Mouse (Mus musculus): ENCODE data around the gene Tmem9b. TPM values are rescaled to one million over a fixed set of nuclear protein-coding genes. Genes with fewer than 3 reads are reported as not detected.

Gene Tmem9b
- polyA plus RNA-seq, 1 experiment from 2014 or later = 28.1 TPM

- Histone ChIP-seq H3K27ac (ENCODE audit: low read length) (no peak within 1 kb of the TSS), H3K27me3 (ENCODE audit: control insufficient read depth, insufficient read depth, low read depth, low read length) (peaks cover 49% of the 10 kb centered on the region), H3K4me3 (ENCODE audit: low read depth, low read length) (peak within 1 kb of the TSS; percentile 50), H3K9me3 (replicated peaks; ENCODE audit: control insufficient read depth, low read length) (no peaks in the 10 kb centered on the region), H3K9ac (ENCODE audit: low read depth, low read length) (peak within 1 kb of the TSS; percentile 16; the same call in 1 of the 2 replicates), H3K4me1 (ENCODE audit: control insufficient read depth, low read depth, low read length) (peaks cover 13% of the 10 kb centered on the region), H3K36me3 (ENCODE audit: control insufficient read depth, insufficient read depth) (no peaks in the 10 kb centered on the region), H3K4me2 (ENCODE audit: low read depth, low read length) (peak within 1 kb of the TSS; percentile 74)
- WGBS (ENCODE audit: insufficient replicate concordance) = 3% methylated on average over 52 of the region's 52 CpGs
- peak; percentile 82 for ATAC-seq (ENCODE audit: low read depth)
These were observed 29.0 kb upstream of the Tmem9b start, which contains the start of gene Nrip3 for GRCm38 (mm10) chr7:109781470-109782203. TSS of gene Nrip3 (minus strand) at chr7:109782025.

GRCm38 (mm10) chr7:109781087-109781469 is 28.4 kb upstream of the Tmem9b start:
- Histone ChIP-seq H3K4me3 (ENCODE audit: low read depth, low read length) (peak overlapping the region; percentile 50), H3K9ac (ENCODE audit: low read depth, low read length) (peak overlapping the region; percentile 16; the same call in 1 of the 2 replicates), H3K4me2 (ENCODE audit: low read depth, low read length) (peak overlapping the region; percentile 74), H3K27me3 (ENCODE audit: control insufficient read depth, insufficient read depth, low read depth, low read length) (peaks cover 49% of the 10 kb centered on the region), H3K27ac (ENCODE audit: low read length) (no peak overlapping the region), H3K36me3 (ENCODE audit: control insufficient read depth, insufficient read depth) (no peaks in the 10 kb centered on the region), H3K4me1 (ENCODE audit: control insufficient read depth, low read depth, low read length) (peaks cover 13% of the 10 kb centered on the region), H3K9me3 (replicated peaks; ENCODE audit: control insufficient read depth, low read length) (no peaks in the 10 kb centered on the region)
- 3% methylated on average over 24 of the region's 24 CpGs for WGBS (ENCODE audit: insufficient replicate concordance)
- ATAC-seq (ENCODE audit: low read depth) = peak; percentile 71

- no peak overlapping the region for H3K27ac ChIP-seq (ENCODE audit: low read length)
- no peaks in the 10 kb centered on the region for H3K36me3 ChIP-seq (ENCODE audit: control insufficient read depth, insufficient read depth)
- H3K9ac ChIP-seq (ENCODE audit: low read depth, low read length) = no peak overlapping the region
- no peak for ATAC-seq (ENCODE audit: low read depth)
- no peaks in the 10 kb centered on the region for H3K27me3 ChIP-seq (ENCODE audit: control insufficient read depth, insufficient read depth, low read depth, low read length)
- no peaks in the 10 kb centered on the region for H3K9me3 ChIP-seq (replicated peaks; ENCODE audit: control insufficient read depth, low read length)
- H3K4me3 ChIP-seq (ENCODE audit: low read depth, low read length) = no peak overlapping the region
- no peak overlapping the region for H3K4me2 ChIP-seq (ENCODE audit: low read depth, low read length)
- H3K4me1 ChIP-seq (ENCODE audit: control insufficient read depth, low read depth, low read length) = peaks cover 12% of the 10 kb centered on the region
These were observed 19.6 kb upstream of the Tmem9b start for GRCm38 (mm10) chr7:109772251-109772650.

- ATAC-seq (ENCODE audit: low read depth) = no peak
- Histone ChIP-seq H3K36me3 (ENCODE audit: control insufficient read depth, insufficient read depth) (no peaks in the 10 kb centered on the region), H3K4me1 (ENCODE audit: control insufficient read depth, low read depth, low read length) (peaks cover 15% of the 10 kb centered on the region), H3K27me3 (ENCODE audit: control insufficient read depth, insufficient read depth, low read depth, low read length) (no peaks in the 10 kb centered on the region), H3K27ac (ENCODE audit: low read length) (no peak overlapping the region), H3K9ac (ENCODE audit: low read depth, low read length) (no peak overlapping the region), H3K4me3 (ENCODE audit: low read depth, low read length) (no peak overlapping the region), H3K4me2 (ENCODE audit: low read depth, low read length) (no peak overlapping the region), H3K9me3 (replicated peaks; ENCODE audit: control insufficient read depth, low read length) (no peaks in the 10 kb centered on the region)
- WGBS (ENCODE audit: insufficient replicate concordance) = 13% methylated on average over 2 of the region's 2 CpGs
These were observed 16.2 kb upstream of the Tmem9b start for GRCm38 (mm10) chr7:109768699-109769383.

- H3K4me2 ChIP-seq (ENCODE audit: low read depth, low read length) = peak overlapping the region; percentile 24
- ATAC-seq (ENCODE audit: low read depth) = peak; percentile 86
- H3K27me3 ChIP-seq (ENCODE audit: control insufficient read depth, insufficient read depth, low read depth, low read length) = no peaks in the 10 kb centered on the region
- H3K9ac ChIP-seq (ENCODE audit: low read depth, low read length) = no peak overlapping the region
- no peaks in the 10 kb centered on the region for H3K9me3 ChIP-seq (replicated peaks; ENCODE audit: control insufficient read depth, low read length)
- WGBS (ENCODE audit: insufficient replicate concordance) = 57% methylated on average over 7 of the region's 7 CpGs
- no peak overlapping the region for H3K4me3 ChIP-seq (ENCODE audit: low read depth, low read length)
- H3K27ac ChIP-seq (ENCODE audit: low read length) = 0 out of 2 replicates have a peak overlapping the region, but pooled peaks have one; percentile 2
- peaks cover 15% of the 10 kb centered on the region for H3K4me1 ChIP-seq (ENCODE audit: control insufficient read depth, low read depth, low read length)
- no peaks in the 10 kb centered on the region for H3K36me3 ChIP-seq (ENCODE audit: control insufficient read depth, insufficient read depth)
These were observed 15.1 kb upstream of the Tmem9b start for GRCm38 (mm10) chr7:109767575-109768350.

- Histone ChIP-seq H3K4me1 (ENCODE audit: control insufficient read depth, low read depth, low read length) (peaks cover 14% of the 10 kb centered on the region), H3K9ac (ENCODE audit: low read depth, low read length) (no peak overlapping the region), H3K27me3 (ENCODE audit: control insufficient read depth, insufficient read depth, low read depth, low read length) (no peaks in the 10 kb centered on the region), H3K36me3 (ENCODE audit: control insufficient read depth, insufficient read depth) (no peaks in the 10 kb centered on the region), H3K4me2 (ENCODE audit: low read depth, low read length) (no peak overlapping the region), H3K27ac (ENCODE audit: low read length) (no peak overlapping the region), H3K4me3 (ENCODE audit: low read depth, low read length) (no peak overlapping the region), H3K9me3 (replicated peaks; ENCODE audit: control insufficient read depth, low read length) (no peaks in the 10 kb centered on the region)
- WGBS (ENCODE audit: insufficient replicate concordance) = 62% methylated on average over 2 of the region's 2 CpGs
- no peak for ATAC-seq (ENCODE audit: low read depth)
These were observed 11.3 kb upstream of the Tmem9b start for GRCm38 (mm10) chr7:109764009-109764408.

- ATAC-seq (ENCODE audit: low read depth) = no peak
- no peaks in the 10 kb centered on the region for H3K9me3 ChIP-seq (replicated peaks; ENCODE audit: control insufficient read depth, low read length)
These were observed 3.6 kb upstream of the Tmem9b start for GRCm38 (mm10) chr7:109756291-109756690.

GRCm38 (mm10) chr7:109754034-109754433 is 1.4 kb upstream of the Tmem9b start:
- Histone ChIP-seq H3K9me3 (replicated peaks; ENCODE audit: control insufficient read depth, low read length) (no peaks in the 10 kb centered on the region), H3K4me2 (ENCODE audit: low read depth, low read length) (no peak overlapping the region), H3K4me1 (ENCODE audit: control insufficient read depth, low read depth, low read length) (peaks cover 13% of the 10 kb centered on the region), H3K9ac (ENCODE audit: low read depth, low read length) (no peak overlapping the region), H3K27me3 (ENCODE audit: control insufficient read depth, insufficient read depth, low read depth, low read length) (no peaks in the 10 kb centered on the region), H3K27ac (ENCODE audit: low read length) (no peak overlapping the region), H3K4me3 (ENCODE audit: low read depth, low read length) (no peak overlapping the region), H3K36me3 (ENCODE audit: control insufficient read depth, insufficient read depth) (no peaks in the 10 kb centered on the region)
- ATAC-seq (ENCODE audit: low read depth) = no peak
- WGBS (ENCODE audit: insufficient replicate concordance) = 79% methylated on average over 8 of the region's 8 CpGs

More at GRCm38 (mm10) chr7:109756291-109756690, 3.6 kb upstream of the Tmem9b start:
- Histone ChIP-seq H3K27ac (ENCODE audit: low read length) (no peak overlapping the region), H3K36me3 (ENCODE audit: control insufficient read depth, insufficient read depth) (no peaks in the 10 kb centered on the region), H3K4me3 (ENCODE audit: low read depth, low read length) (no peak overlapping the region), H3K4me2 (ENCODE audit: low read depth, low read length) (no peak overlapping the region), H3K27me3 (ENCODE audit: control insufficient read depth, insufficient read depth, low read depth, low read length) (no peaks in the 10 kb centered on the region), H3K9ac (ENCODE audit: low read depth, low read length) (no peak overlapping the region), H3K4me1 (ENCODE audit: control insufficient read depth, low read depth, low read length) (peaks cover 10% of the 10 kb centered on the region)
- 80% methylated on average over 3 of the region's 3 CpGs for WGBS (ENCODE audit: insufficient replicate concordance)

Measured in liver, embryonic 16.5 days (tissue).